Mouse (Mus musculus): ENCODE results near the gene Wdr17.

GRCm38 (mm10) chr8:54638634-54639033 lies 248.3 kb downstream of the Wdr17 start:
- TF ChIP-seq CTCF (IDR thresholded peaks at IDR 0.05 in 2 of 3, conservative IDR thresholded peaks at IDR 0.05 in 1 of 3; ENCODE audit: control insufficient read depth in 1 of 3, insufficient read depth in 1 of 3, low read depth in 2 of 3, low read length in 3 of 3, poor library complexity in 1 of 3, severe bottlenecking in 1 of 3) (no peak), RCOR1 (IDR thresholded peaks at IDR 0.05; ENCODE audit: low read depth, low read length) (no peak), NRF1 (IDR thresholded peaks at IDR 0.05; ENCODE audit: insufficient read depth, low read depth, low read length, poor library complexity, severe bottlenecking) (no peak), UBTF (IDR thresholded peaks at IDR 0.05; ENCODE audit: borderline replicate concordance, insufficient read depth, low read depth, low read length) (no peak), MAX (IDR thresholded peaks at IDR 0.05; ENCODE audit: low read length) (no peak), E2F4 (IDR thresholded peaks at IDR 0.05; ENCODE audit: borderline replicate concordance, low read depth, low read length) (no peak), POLR2AphosphoS2 (IDR thresholded peaks at IDR 0.05; ENCODE audit: low read length) (no peak)
